8 mouse cellular contexts compared by ENCODE assay signal in genomic region chr7:34671911-34672310, GRCm38 (mm10). TPM values are rescaled to one million over a fixed set of nuclear protein-coding genes. Genes with fewer than 3 reads are reported as not detected.
DNase-seq lines count a peak whose midpoint lies in the region; ATAC-seq lines count a peak whose summit lies in the region.

No protein-coding gene starts in this region.

- 2% methylated on average over 6 of the region's 6 CpGs for WGBS in intestine, embryonic 16.5 days

- intact Hi-C loops in left cerebral cortex, postnatal 10 days (cut with DNase I), result loop anchor here (1.0 to 5.0 kb wide), 3 partner anchors 180 to 265 kb away; no protein-coding TSS in a partner anchor

- H3K4me2 ChIP-seq in intestine, embryonic 16.5 days (ENCODE audit: low read depth, low read length), result no peak overlapping the region

- H3K9me3 ChIP-seq in intestine, embryonic 16.5 days (ENCODE audit: control insufficient read depth, low read length), result no peaks in the 10 kb centered on the region

- peaks cover 15% of the 10 kb centered on the region for H3K27me3 ChIP-seq in intestine, embryonic 16.5 days (replicated peaks; ENCODE audit: control insufficient read depth, insufficient read depth, low read length)

- H3K4me3 ChIP-seq in intestine, embryonic 16.5 days (ENCODE audit: low read length), result no peak overlapping the region

- ATAC-seq in intestine, embryonic 16.5 days, result peak; percentile 57

- peak; percentile 87 for DNase-seq in adipocyte (ENCODE audit: low spot score)
- peak; percentile 91 to 96 for DNase-seq in cerebellum, postnatal 4 days (ENCODE audit: low spot score in 2 of 2)
- peak; percentile 92 for DNase-seq in gastrocnemius, postnatal 10 days
- DNase-seq in left cerebral cortex, postnatal 10 days (ENCODE audit: extremely low spot score in 1 of 2, low spot score in 2 of 2), result peak; percentile 87
- DNase-seq in mesoderm, embryonic 11.5 days (ENCODE audit: low read depth, low spot score), result peak; percentile 93
- peak; percentile 92 for DNase-seq in right cerebral cortex, postnatal 14 days
- peak; percentile 91 for DNase-seq in urinary bladder, postnatal 14 days (ENCODE audit: low spot score)

- no peak overlapping the region for H3K27ac ChIP-seq in intestine, embryonic 16.5 days (ENCODE audit: low read length)

- peaks cover 12% of the 10 kb centered on the region for H3K4me1 ChIP-seq in intestine, embryonic 16.5 days (ENCODE audit: control insufficient read depth, insufficient read depth, low read length)

- H3K9ac ChIP-seq in intestine, embryonic 16.5 days (ENCODE audit: low read depth, low read length), result no peak overlapping the region

- H3K36me3 ChIP-seq in intestine, embryonic 16.5 days (ENCODE audit: control insufficient read depth, insufficient read depth, low read length), result no peaks in the 10 kb centered on the region

RNA-seq across cellular contexts. Expression of gene Kctd15, which starts 15.4 kb away (rescaled TPM):
- 10 to 100 TPM; 37.0 to 37.2 TPM for total RNA-seq in gastrocnemius, postnatal 10 days (2021)
- polyA plus RNA-seq in intestine, embryonic 16.5 days (2015; fragmentation: Nextera tagmentation; extraction: Ambion mirVana), result 13.7 and 14.0 TPM in 2 replicates
- 10 to 100 TPM; 17.2 to 24.4 TPM for total RNA-seq in left cerebral cortex, postnatal 10 days (2021)
